Mouse (Mus musculus) splenic B cell, adult 2 months (primary cell): ENCODE measurements around the gene Itln1.

Source experiments
- DNase-seq: peaks from one replicate; pipeline ENCODE4 v3.0.0-alpha.2; 2011; ENCODE audit warnings: low read depth, low spot score
- H3K27me3 ChIP-seq: 2 replicates; pipeline ENCODE4 v1.6.1; 2012; ENCODE audit warnings: mild to moderate bottlenecking, low read length, moderate library complexity, mixed read lengths; ENCODE audit not compliant: control insufficient read depth, poor library complexity, insufficient read depth, severe bottlenecking
- H3K36me3 ChIP-seq: 2 replicates; pipeline ENCODE4 v1.6.1; 2012; ENCODE audit warnings: mild to moderate bottlenecking, low read length, moderate library complexity, mixed read lengths; ENCODE audit not compliant: control insufficient read depth, poor library complexity, insufficient read depth, severe bottlenecking

Gene Itln1

DNA sequence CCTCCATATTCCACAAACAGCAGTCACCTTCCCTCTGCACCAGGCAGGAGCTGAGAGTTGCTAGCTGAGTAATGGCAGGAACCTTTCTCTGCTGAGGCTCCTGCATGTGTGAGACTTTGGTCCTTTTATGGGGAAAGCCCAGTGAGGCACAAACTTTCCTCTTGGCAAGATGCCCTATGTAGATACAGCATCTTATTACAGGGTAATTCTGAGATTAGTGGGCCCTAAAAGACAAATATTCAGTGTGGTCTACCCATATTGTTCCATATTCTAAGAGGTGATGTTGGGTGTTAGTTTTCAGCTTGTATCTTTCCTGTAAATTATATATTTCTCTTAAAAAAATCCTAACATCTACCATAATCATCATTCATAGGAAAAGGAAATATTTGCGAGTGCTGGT, at the start of gene Itln1:
Itln1 (minus strand) TSS at position 101 of the 400 bp plus-strand sequence.
- no peak for DNase-seq
- Histone ChIP-seq H3K27me3 (no peaks in the 10 kb centered on the region), H3K36me3 (no peaks in the 10 kb centered on the region)

DNA sequence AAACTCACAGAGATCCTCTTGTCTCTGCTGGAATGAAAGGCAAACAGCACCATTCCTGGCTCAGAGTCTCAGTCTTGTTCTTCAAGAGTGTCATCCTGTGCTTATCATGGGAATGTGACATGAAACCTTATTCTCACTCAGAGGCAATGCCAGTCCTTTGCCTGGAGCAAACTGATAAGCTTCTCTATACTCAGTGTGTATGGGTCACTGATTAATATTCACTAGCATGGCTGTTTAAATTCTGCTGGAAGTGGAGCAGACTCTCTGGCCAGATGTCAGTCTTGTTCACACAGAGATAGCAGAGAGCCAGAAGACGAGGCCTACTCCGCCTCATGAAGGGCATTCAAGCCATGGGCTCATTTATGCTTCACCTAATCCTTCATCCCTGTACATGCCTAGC, 49.5 kb upstream of the Itln1 start:
- DNase-seq, result no peak
- Histone ChIP-seq H3K27me3 (no peaks in the 10 kb centered on the region), H3K36me3 (peaks cover 9% of the 10 kb centered on the region)

DNA sequence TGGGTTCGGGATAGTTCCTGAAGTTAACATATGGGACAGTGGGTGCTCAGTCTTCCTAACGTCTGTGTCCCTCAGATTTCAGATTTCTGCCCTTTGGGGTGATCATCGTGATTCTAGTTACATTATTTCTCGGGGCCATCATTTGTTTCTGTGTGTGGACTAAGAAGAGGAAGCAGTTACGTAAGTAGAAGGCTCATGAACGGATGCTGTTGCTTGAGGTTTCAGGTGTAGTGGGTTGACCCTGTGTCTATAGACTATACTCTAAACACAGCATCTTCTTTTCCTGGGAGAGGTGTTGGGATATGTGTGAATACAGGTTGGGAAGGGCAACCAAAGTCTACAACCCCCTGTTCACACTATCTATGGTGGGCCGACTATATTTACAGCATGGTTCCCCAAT, 42.1 kb upstream of the Itln1 start:
- DNase-seq, result no peak
- no peaks in the 10 kb centered on the region for H3K36me3 ChIP-seq
- no peaks in the 10 kb centered on the region for H3K27me3 ChIP-seq

DNA sequence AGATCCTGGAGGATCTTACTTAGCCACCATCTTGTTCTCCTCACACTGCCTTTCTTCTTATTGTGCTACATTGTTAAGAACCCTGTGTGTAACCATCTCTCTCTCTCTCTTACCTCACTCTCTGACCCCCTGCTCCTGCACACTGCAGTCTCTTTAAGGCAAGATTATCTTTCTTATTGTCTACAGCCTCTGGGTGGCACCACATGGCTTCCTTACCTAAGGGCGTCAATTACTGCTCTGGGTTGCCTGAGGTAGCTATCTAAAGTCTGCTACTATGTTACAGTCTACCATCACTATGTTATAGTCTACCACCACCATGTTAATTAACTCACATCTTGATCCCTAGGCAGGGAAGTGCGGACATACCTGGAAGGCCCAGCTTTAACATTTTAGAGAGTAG, 33.3 kb upstream of the Itln1 start:
- DNase-seq, result no peak
- H3K27me3 ChIP-seq, result no peaks in the 10 kb centered on the region
- no peaks in the 10 kb centered on the region for H3K36me3 ChIP-seq

DNA sequence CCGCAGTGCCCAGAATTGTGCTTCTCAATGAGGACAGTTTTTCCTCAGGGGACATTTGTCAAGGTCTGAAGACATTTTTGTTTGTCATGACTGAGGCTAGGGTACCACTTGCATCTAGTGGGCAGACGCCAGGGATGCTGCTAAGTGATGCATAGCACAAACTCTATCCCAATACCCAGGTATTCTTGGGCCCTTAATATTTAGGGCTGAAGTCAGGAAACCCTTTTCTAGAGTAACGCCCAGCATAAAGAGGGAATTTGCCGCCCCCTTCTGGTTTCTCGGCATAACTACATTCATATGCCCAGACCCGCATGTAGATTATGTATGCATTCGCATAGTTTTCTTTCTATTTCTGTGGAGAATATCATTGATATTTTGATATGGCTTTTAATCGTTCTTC, 31.7 kb upstream of the Itln1 start:
- Histone ChIP-seq H3K27me3 (no peaks in the 10 kb centered on the region), H3K36me3 (no peaks in the 10 kb centered on the region)
- DNase-seq, result peak; percentile 86

DNA sequence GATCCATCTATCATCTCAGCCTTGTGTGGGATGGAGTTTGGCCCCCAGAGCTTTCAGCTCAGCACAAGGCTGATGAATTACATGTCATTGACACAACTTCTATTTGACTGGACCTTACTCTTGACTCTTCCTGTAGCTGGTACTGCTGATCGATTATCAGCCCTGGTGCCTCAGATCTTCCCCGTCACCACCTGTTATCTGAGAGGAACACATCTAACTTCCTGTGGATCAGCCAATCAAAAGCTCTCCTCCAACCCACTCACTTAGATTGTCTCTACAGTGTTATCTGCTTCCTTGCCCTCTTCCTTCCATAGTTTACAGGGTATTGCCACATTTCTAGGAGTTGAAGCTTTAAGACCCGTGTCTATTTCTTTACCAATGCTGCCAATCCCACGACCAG, 30.8 kb upstream of the Itln1 start:
- DNase-seq, result no peak
- Histone ChIP-seq H3K27me3 (no peaks in the 10 kb centered on the region), H3K36me3 (no peaks in the 10 kb centered on the region)

DNA sequence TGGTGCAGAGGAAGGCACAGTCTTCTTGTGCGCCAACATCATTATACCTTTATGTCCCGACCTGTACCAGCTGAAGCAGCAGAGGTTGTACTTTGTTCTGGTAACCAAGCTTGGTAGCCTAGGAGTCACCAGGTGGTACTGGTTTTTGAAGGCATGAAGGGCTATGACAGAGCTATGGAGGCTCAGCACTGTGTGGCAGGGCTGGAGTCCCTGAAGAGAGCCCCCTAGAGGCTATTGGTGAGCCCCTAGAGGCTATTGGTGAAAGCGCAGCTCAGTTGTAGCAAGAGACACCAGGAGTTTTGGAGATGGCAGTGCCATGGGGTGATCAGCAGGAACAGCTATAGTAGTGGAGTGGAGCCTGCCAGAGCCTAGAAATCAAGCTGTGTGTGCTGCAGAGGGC, 29.2 kb upstream of the Itln1 start:
- DNase-seq, result peak; percentile 75
- no peaks in the 10 kb centered on the region for H3K27me3 ChIP-seq
- no peaks in the 10 kb centered on the region for H3K36me3 ChIP-seq

DNA sequence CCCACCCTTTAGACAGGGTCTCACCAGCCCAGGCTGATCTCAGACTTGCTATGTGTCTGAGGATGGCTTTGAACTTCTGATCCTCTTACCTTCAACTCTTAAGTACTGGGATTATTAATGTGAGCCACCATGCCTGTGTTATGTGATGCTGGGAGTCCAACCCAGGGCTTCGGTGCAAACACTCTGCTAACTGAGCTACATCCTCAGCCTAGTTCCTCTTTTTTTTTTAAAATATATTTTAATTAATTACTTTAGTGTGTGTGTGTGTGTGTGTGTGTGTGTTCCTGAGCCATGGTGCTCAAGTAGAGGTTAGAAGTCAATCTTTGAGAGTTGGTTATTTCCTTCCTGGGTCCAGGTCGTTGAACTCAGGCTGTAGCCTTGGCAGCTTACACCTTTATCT, 27.9 kb upstream of the Itln1 start:
- DNase-seq, result peak; percentile 57
- no peaks in the 10 kb centered on the region for H3K27me3 ChIP-seq
- H3K36me3 ChIP-seq, result no peaks in the 10 kb centered on the region

DNA sequence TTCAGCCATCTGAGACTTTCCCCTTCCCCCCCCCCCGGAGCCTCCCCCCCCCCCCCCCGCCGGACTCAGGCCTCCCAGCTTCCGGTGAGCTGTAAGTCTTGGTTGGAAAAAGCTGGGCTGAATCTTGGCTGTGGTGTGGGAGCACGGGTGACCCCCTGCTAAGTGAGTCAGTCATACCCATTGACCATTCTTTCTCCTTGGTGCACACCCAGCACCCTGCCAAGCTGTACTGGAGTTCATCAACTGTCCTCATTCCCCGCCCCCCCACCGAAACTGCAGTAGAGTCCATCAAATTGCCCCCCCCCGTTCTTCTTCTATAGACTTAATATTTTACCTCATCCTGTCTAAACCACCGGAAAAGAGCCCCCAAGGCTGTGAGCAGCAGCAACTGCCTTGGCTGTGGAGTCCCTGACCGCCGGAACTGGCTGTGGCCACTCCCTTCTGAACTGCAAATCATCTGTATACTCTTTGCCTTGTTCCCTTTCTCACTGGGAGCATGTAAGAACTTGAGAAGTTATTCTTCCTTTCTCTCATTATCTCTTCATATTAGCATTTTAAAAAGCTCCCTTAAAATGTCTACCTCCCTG, 26.6 kb upstream of the Itln1 start:
- peak; percentile 37 for DNase-seq
- no peaks in the 10 kb centered on the region for H3K27me3 ChIP-seq

DNA sequence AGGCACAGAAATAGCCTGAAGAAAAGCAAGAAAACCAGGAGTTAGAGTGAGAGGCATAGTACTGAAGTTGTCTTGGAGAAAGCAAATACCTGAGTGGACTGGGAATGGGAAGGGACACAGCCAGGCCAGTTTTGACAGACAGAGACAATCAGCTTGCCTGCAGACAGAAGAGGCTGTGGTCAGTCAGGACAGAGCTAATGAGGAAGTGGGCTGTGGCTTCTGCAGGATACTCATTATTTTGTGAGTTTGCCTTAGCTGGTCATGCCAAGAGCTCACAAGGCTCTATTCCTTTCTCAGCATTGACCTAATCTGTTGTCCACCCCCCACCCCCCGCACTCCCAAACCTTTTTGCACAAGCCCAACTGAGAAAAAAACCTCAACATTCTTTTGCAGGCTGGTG, 26.1 kb upstream of the Itln1 start:
- no peak for DNase-seq

More for the DNA sequence above, 26.6 kb upstream of the Itln1 start:
- no peaks in the 10 kb centered on the region for H3K36me3 ChIP-seq

DNA sequence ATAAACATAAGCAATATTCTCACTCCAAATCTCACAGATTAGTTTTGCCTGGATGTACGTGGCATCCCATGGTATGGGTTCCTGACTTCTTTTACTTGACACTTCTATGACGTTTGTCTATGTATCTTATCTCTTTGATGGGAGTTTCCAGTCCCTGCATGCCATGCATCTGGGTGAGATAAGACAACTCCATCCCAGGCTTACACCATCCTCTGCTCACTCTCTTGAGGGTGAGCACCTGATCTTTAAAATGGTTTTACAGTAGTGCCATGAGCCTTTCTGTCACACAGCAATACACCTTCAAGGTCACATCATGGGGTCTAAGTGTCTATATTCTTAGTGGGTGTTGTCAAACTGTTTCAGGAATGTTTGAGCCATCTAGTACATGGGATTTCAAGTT, 25.2 kb upstream of the Itln1 start:
- Histone ChIP-seq H3K27me3 (no peaks in the 10 kb centered on the region), H3K36me3 (no peaks in the 10 kb centered on the region)
- DNase-seq, result no peak

More for the DNA sequence above, 26.1 kb upstream of the Itln1 start:
- no peaks in the 10 kb centered on the region for H3K36me3 ChIP-seq
- H3K27me3 ChIP-seq, result no peaks in the 10 kb centered on the region

DNA sequence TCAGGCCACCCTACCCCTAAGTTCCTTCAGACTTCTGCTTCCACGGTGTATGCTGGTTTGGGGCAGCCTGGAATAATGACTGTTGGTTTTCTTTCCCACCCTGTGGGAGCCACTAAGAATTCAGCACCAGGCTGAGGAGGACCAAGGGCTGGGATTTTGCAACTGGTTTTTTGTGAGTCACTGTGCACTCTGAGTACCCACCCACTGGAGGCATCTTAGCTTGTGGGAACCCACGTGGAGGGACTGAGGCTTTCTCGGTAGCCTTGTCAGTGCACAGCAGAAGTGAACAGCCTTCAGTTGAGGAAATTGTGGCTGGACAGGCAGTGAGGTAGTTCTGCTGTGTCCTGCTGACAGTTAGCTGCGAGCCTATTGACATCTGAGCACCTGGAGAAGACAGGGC, 23.8 kb upstream of the Itln1 start, which contains the start of gene Cd244a:
Cd244a (plus strand) TSS at position 296 of the 400 bp plus-strand sequence.
- DNase-seq, result peak; percentile 33
- H3K36me3 ChIP-seq, result no peaks in the 10 kb centered on the region
- no peaks in the 10 kb centered on the region for H3K27me3 ChIP-seq

DNA sequence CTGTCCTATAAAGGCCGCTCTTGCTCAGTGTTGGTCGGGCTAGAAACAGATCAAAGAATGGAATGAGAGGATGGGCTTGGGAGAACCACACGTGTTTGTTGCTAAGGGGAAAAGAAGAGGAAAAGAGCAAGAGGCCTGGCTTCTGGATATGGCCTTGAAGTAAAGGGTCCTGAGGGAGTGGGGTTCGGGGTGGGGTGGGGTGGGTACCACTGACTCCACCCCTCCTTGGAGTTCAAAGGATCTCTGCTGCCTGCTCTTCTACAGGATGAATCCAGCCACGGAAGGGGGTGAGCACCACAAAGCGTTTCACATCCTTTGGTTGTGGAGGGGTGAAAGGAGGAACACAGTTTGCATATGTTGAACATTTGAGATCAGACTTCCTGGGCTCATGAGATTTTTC, 23.3 kb upstream of the Itln1 start:
- no peaks in the 10 kb centered on the region for H3K36me3 ChIP-seq
- no peak for DNase-seq
- no peaks in the 10 kb centered on the region for H3K27me3 ChIP-seq

DNA sequence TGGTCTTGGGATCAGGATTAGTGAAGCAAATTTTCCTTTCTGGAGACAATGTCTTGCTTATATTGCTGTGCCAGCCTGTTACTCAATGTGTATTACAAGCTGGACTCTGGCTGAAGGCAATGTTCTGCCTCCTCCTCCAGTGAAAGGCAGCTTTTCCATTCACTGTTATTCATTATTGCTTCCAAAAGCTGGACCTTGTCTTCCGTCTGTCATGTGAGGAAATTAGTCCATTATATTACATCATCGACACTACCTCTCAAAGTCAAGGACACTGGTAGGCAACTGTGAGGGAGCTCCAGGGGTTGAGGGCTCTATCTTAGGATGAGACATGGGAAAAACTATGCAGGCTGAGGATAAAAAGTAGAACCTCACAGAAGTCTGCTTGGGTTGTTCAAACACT, 21.3 kb upstream of the Itln1 start:
- H3K27me3 ChIP-seq, result no peaks in the 10 kb centered on the region

DNA sequence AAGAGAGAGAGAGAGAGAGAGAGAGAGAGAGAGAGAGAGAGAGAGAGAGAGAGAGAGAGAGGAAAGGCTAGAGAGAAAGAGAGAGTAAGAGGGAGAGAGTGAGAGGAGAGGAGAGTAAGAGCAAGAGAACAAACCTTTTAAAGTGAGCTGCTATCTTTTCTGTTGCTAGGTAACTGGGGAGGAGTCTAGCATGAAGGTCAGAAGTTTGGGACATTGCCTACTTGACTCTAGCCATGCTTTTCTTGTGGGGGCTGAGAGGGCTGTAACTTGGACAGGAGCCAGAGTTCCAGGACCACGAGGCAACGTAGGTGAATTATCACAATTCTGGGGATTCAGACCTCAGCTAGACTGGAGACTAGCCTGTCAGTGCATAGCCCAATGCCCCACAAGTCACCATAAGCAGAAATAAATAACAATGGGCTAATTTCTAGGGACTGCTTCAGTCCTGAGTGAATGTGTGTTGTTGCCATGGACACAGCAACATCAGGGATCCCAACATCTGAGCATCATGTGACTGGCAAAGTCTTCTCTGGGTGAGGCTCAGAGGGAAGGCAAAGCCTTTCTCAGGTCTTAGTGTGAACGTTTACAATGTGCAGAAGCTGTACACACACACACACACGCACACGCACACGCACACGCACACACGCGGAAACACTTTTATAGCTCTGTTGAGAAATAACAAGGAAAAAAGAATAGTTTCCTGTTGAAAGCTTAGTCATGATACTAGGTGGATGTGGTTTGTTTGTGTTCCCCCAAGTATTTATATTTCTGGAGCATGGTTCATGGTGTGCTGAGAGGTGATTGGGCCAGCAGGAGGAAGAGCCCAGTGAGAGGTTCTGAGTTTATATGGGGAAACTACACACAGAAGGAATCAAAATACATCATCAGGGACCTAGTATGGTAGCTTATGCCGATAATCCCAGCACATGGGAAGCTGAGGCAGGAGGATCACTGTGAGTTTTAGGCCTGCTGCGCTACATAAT, 18.6 kb upstream of the Itln1 start:
- no peaks in the 10 kb centered on the region for H3K27me3 ChIP-seq
- no peak for DNase-seq

More for the DNA sequence above, 21.3 kb upstream of the Itln1 start:
- no peaks in the 10 kb centered on the region for H3K36me3 ChIP-seq
- no peak for DNase-seq

More for the DNA sequence above, 18.6 kb upstream of the Itln1 start:
- H3K36me3 ChIP-seq, result no peaks in the 10 kb centered on the region
